Mouse (Mus musculus): ENCODE results near the gene Poglut1.

GRCm38 (mm10) chr16:38555988-38556387, 5.9 kb upstream of the Poglut1 start:
- no peak for TF ChIP-seq CTCF (IDR thresholded peaks at IDR 0.05; ENCODE audit: low read depth, low read length)
- no peak for TF ChIP-seq TAL1 (conservative IDR thresholded peaks at IDR 0.05; ENCODE audit: low read depth, low read length)
- no peak for TF ChIP-seq POLR2AphosphoS5 (IDR thresholded peaks at IDR 0.05; ENCODE audit: insufficient replicate concordance, low read depth, low read length)
